Mouse (Mus musculus) heart, embryonic 11.5 days (tissue): ENCODE measurements at regions not wholly inside any gene's neighbourhood (a gene's known extent, or its start where the extent isn't known, plus 50 kb on each side); places are given as distances from the start of the nearest gene placed in this dataset.
A peak's percentile ranks its signal among the peaks of the same experiment; 100 is the strongest.

ENCODE experiments used
- ATAC-seq: fragments of 200-750 bp; cut with Nextera tagmentation; replicated peaks from 2 replicates; pipeline ENCODE4 v1.8.0; 2017; ENCODE audit warnings: moderate library complexity; ENCODE audit not compliant: insufficient number of reproducible peaks, low FRiP score, low TSS enrichment
- H3K27ac ChIP-seq: fragments of 300-500 bp; sonication (generic); 2 replicates; pipeline ENCODE4 v1.5.1; 2014; ENCODE audit warnings: mild to moderate bottlenecking, low read depth, low read length
- H3K27me3 ChIP-seq: fragments of 300-500 bp; sonication (generic); 2 replicates; pipeline ENCODE4 v1.6.1; 2014; ENCODE audit warnings: mild to moderate bottlenecking, low read length, mixed read lengths; ENCODE audit not compliant: control insufficient read depth, insufficient read depth
- H3K36me3 ChIP-seq: fragments of 300-500 bp; sonication (generic); 2 replicates; pipeline ENCODE4 v1.6.1; 2014; ENCODE audit warnings: mild to moderate bottlenecking, low read length, moderate library complexity, mixed read lengths; ENCODE audit not compliant: control insufficient read depth, insufficient read depth
- H3K4me1 ChIP-seq: fragments of 300-500 bp; sonication (generic); 2 replicates; pipeline ENCODE4 v1.6.1; 2014; ENCODE audit warnings: low read length; ENCODE audit not compliant: control insufficient read depth, insufficient read depth
- H3K4me2 ChIP-seq: fragments of 300-500 bp; sonication (generic); 2 replicates; pipeline ENCODE4 v1.6.1; 2014; ENCODE audit warnings: mild to moderate bottlenecking, moderate library complexity
- H3K4me3 ChIP-seq: fragments of 300-500 bp; sonication (generic); 2 replicates; pipeline ENCODE4 v1.5.1; 2014; ENCODE audit warnings: low read depth, low read length
- H3K9ac ChIP-seq: fragments of 300-500 bp; sonication (generic); 2 replicates; pipeline ENCODE4 v1.6.1; 2014; ENCODE audit warnings: mild to moderate bottlenecking, low read depth, low read length, moderate library complexity
- H3K9me3 ChIP-seq: fragments of 300-500 bp; sonication (generic); replicated peaks from 2 replicates; pipeline ENCODE4 v1.6.1; 2016; ENCODE audit warnings: low read length; ENCODE audit not compliant: control insufficient read depth
- WGBS: fragments of 180-500 bp; shearing (Covaris S2); extraction: QIAGEN DNeasy Blood & Tissue Kit; methylation state at CpG from one replicate; pipeline ENCODE4 v1.1.7; 2014; ENCODE audit not compliant: insufficient replicate concordance; 5-methylcytosine and 5-hydroxymethylcytosine counted together

GRCm38 (mm10) chr10:43718768-43719167 lies 140.7 kb downstream of the Cd24a start:
- Histone ChIP-seq H3K4me2 (peak overlapping the region; percentile 37), H3K36me3 (no peaks in the 10 kb centered on the region), H3K9me3 (no peaks in the 10 kb centered on the region), H3K9ac (no peak overlapping the region), H3K27me3 (no peaks in the 10 kb centered on the region), H3K4me1 (peaks cover 14% of the 10 kb centered on the region), H3K4me3 (no peak overlapping the region), H3K27ac (no peak overlapping the region)
- 0 out of 2 replicates have a peak, but pooled peaks have one; percentile 40 for ATAC-seq
- WGBS, result 23% methylated on average over 13 of the region's 13 CpGs

DNA sequence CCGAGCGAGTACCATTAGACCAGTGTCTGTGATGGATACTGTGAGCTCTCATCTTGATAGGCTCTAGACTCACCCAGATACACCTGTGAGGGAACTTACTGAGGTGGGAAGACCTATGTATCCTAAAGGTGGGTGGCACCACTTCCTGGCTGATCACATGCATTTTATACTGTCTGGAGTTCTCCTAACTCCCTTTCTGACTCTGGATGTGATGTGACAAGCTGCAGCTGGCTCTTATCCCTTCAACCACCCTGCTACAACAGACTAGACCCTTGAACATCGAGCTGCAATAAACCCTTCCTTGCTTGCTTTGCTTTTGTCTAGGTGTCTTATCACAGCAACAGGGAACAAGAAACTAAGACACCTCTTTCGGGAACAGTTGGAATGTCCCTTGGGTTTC lies 143.3 kb downstream of the Cd24a start:
- WGBS, result 60% methylated on average over 4 of the region's 4 CpGs
- no peak for ATAC-seq
- H3K27ac ChIP-seq, result no peak overlapping the region
- no peaks in the 10 kb centered on the region for H3K9me3 ChIP-seq
- H3K9ac ChIP-seq, result no peak overlapping the region
- no peaks in the 10 kb centered on the region for H3K36me3 ChIP-seq
- no peak overlapping the region for H3K4me2 ChIP-seq
- no peak overlapping the region for H3K4me3 ChIP-seq
- H3K4me1 ChIP-seq, result peaks cover 14% of the 10 kb centered on the region
- no peaks in the 10 kb centered on the region for H3K27me3 ChIP-seq

DNA sequence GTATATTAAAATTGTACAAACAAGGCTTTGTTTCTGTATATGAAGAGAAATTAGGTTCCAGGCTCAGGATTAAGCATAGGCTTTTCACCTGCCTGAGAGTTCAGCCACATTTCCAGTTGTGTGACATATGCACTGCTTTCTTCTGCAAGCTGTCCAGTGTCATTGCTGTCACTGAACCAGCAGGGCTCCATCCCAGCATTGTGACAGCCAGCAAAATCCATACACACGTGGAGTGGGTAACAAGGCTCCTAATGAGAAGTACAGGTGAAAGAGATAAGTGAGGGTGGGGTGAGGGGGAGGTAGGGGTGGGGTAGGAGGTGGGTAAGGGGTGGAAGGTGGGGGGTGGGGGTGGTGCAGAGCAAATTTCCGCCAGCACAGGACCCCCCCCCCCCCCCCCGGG lies 144.1 kb downstream of the Cd24a start:
- WGBS, result 14% methylated on average over 3 of the region's 3 CpGs
- Histone ChIP-seq H3K4me2 (peak overlapping the region; percentile 76), H3K9ac (no peak overlapping the region), H3K9me3 (no peaks in the 10 kb centered on the region), H3K36me3 (no peaks in the 10 kb centered on the region), H3K27ac (no peak overlapping the region; the same call in 1 of the 2 replicates), H3K4me3 (no peak overlapping the region), H3K27me3 (no peaks in the 10 kb centered on the region), H3K4me1 (peaks cover 14% of the 10 kb centered on the region)
- ATAC-seq, result no peak

DNA sequence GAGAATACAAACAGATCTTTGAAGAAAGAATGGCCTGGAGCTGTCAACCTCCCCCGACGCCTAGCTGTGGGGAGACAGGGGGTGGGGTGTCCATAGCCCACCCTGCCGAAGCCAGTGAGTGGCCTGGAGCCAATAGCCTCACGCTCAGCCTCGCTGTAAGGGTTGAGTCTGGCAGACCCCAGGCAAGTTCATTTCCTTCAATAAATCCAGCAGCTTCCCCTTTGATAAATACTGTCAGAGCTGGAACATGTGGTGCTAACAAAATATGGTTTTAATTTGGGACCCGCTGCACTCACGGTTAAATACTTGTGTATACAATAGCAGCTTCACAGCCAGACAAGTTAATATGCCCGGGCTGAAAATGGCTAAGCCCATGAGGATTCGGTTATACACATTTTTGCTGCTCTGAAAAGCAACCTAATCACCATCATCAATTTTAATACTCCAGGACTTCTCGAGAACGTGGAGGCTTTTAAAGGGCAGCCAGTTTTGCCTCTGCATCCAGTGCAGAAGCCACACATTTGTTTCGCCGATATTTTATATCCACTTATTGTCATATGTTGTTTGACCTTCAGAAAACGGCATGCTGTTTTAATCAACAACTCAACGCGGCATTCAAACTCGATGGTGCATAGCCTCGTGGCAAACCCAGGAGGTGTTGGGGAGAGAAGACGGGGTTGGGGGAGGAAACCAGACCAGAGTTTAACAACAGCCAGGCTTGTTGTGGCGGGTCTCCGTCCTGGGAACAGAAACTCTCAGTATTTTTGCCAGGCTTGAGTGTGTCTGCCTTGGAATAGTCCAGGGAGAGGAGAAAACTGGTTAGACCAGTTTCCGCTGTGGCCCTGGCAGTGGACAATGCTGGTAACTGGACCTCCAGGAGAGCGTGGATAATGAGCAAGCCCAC lies 144.9 kb downstream of the Cd24a start:
- peak overlapping the region; percentile 54 for H3K27ac ChIP-seq
- H3K4me2 ChIP-seq, result peak overlapping the region; percentile 76
- peaks cover 14% of the 10 kb centered on the region for H3K4me1 ChIP-seq
- H3K36me3 ChIP-seq, result no peaks in the 10 kb centered on the region
- H3K27me3 ChIP-seq, result no peaks in the 10 kb centered on the region
- WGBS, result 9% methylated on average over 23 of the region's 23 CpGs
- ATAC-seq, result no peak
- peak overlapping the region; percentile 67 for H3K9ac ChIP-seq
- H3K9me3 ChIP-seq, result no peaks in the 10 kb centered on the region
- peak overlapping the region; percentile 35 for H3K4me3 ChIP-seq

- Histone ChIP-seq H3K4me3 (peak overlapping the region; percentile 35), H3K27ac (no peak overlapping the region), H3K4me1 (peaks cover 14% of the 10 kb centered on the region), H3K36me3 (no peaks in the 10 kb centered on the region), H3K4me2 (peak overlapping the region; percentile 76), H3K9me3 (no peaks in the 10 kb centered on the region), H3K27me3 (no peaks in the 10 kb centered on the region), H3K9ac (peak overlapping the region; percentile 67)
- 5% methylated on average over 12 of the region's 12 CpGs for WGBS
- no peak for ATAC-seq
Measured at GRCm38 (mm10) chr10:43723615-43723937, 145.5 kb downstream of the Cd24a start.

DNA sequence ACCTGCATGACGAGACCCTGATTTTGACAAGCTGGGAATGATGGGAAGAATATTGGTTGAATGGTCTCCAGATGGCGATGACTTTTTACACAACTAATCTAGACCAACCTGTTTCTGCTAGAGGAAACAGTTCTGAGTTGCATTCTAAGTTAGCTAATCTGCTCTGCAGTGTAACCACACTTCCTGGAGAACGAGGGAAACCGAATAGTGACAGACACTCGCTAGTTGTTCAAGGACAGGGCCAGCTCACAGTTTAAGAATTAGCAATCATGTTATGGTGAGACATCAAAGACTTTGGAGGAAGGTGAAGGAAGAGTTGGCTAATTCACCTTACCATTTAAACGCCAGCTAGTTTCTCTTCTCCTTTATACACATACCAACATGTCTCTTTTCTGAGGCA lies 149.7 kb downstream of the Cd24a start:
- no peak overlapping the region for H3K4me3 ChIP-seq
- peaks cover 2% of the 10 kb centered on the region for H3K4me1 ChIP-seq
- ATAC-seq, result no peak
- no peaks in the 10 kb centered on the region for H3K27me3 ChIP-seq
- H3K36me3 ChIP-seq, result no peaks in the 10 kb centered on the region
- H3K27ac ChIP-seq, result no peak overlapping the region
- no peak overlapping the region for H3K9ac ChIP-seq
- WGBS, result 72% methylated on average over 6 of the region's 6 CpGs
- no peak overlapping the region for H3K4me2 ChIP-seq
- H3K9me3 ChIP-seq, result no peaks in the 10 kb centered on the region

DNA sequence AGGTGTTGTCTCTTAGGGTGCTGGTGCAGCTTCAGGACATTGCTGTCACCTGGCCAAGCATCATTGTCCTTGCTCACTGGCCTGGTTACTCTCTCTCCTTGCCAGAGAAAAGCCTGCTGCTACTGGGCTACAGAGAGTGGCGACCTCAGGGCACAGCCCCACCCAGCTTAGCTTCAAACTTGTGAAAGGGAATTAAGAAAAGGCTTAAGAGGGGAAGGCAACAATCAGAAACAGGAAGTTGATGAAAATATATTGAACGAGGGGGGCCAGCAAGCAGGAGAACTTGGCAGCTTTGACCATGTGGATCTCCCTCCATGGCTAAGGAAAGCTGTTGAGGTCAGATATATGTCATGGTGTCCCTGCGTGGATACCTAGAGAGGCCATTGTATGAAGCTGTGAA lies 151.1 kb downstream of the Cd24a start:
- WGBS, result 67% methylated on average over 3 of the region's 3 CpGs
- Histone ChIP-seq H3K4me2 (no peak overlapping the region), H3K27ac (no peak overlapping the region), H3K9me3 (no peaks in the 10 kb centered on the region), H3K4me1 (no peaks in the 10 kb centered on the region), H3K27me3 (no peaks in the 10 kb centered on the region), H3K36me3 (no peaks in the 10 kb centered on the region), H3K9ac (no peak overlapping the region), H3K4me3 (no peak overlapping the region)
- ATAC-seq, result no peak

GRCm38 (mm10) chr10:43733618-43734415 lies 155.7 kb downstream of the Cd24a start:
- H3K9me3 ChIP-seq, result no peaks in the 10 kb centered on the region
- 78% methylated on average over 13 of the region's 13 CpGs for WGBS
- H3K4me3 ChIP-seq, result no peak overlapping the region
- H3K9ac ChIP-seq, result no peak overlapping the region
- no peak for ATAC-seq
- no peaks in the 10 kb centered on the region for H3K4me1 ChIP-seq
- H3K4me2 ChIP-seq, result no peak overlapping the region
- H3K36me3 ChIP-seq, result no peaks in the 10 kb centered on the region
- no peaks in the 10 kb centered on the region for H3K27me3 ChIP-seq
- no peak overlapping the region for H3K27ac ChIP-seq
